Mouse (Mus musculus) limb, embryonic 15.5 days (tissue): ENCODE results near the gene Fastkd1. TPM values are rescaled to one million over a fixed set of nuclear protein-coding genes. Genes with fewer than 3 reads are reported as not detected.
"Not testable (repeated sequence)": the region's sequence is repeated elsewhere in the genome, so short reads cannot be mapped to it uniquely, and the experiment has no call there.

ENCODE experiments used
- ATAC-seq: fragments of 200-750 bp; cut with Nextera tagmentation; 2 replicates; pipeline ENCODE4 v1.8.0; 2017; ENCODE audit warnings: low read depth, moderate TSS enrichment; ENCODE audit not compliant: insufficient number of reproducible peaks, low FRiP score, low TSS enrichment
- H3K27ac ChIP-seq: fragments of 300-500 bp; sonication (generic); 2 replicates; pipeline ENCODE4 v1.5.1; 2015; ENCODE audit warnings: moderate library complexity, mild to moderate bottlenecking, inconsistent platforms
- H3K27me3 ChIP-seq: fragments of 300-500 bp; sonication (generic); 2 replicates; pipeline ENCODE4 v1.6.1; 2015; ENCODE audit warnings: inconsistent platforms
- H3K36me3 ChIP-seq: fragments of 300-500 bp; sonication (generic); 2 replicates; pipeline ENCODE4 v1.6.1; 2015; ENCODE audit warnings: inconsistent platforms
- H3K4me1 ChIP-seq: fragments of 300-500 bp; sonication (generic); 2 replicates; pipeline ENCODE4 v1.6.1; 2015; ENCODE audit warnings: inconsistent platforms
- H3K4me2 ChIP-seq: fragments of 300-500 bp; sonication (generic); 2 replicates; pipeline ENCODE4 v1.6.1; 2015; ENCODE audit warnings: mild to moderate bottlenecking, inconsistent platforms
- H3K4me3 ChIP-seq: fragments of 300-500 bp; sonication (generic); 2 replicates; pipeline ENCODE4 v1.5.1; 2015; ENCODE audit warnings: mild to moderate bottlenecking, inconsistent platforms
- H3K9ac ChIP-seq: fragments of 300-500 bp; sonication (generic); 2 replicates; pipeline ENCODE4 v1.6.1; 2015; ENCODE audit warnings: inconsistent platforms
- H3K9me3 ChIP-seq: fragments of 300-500 bp; sonication (generic); 2 replicates; pipeline ENCODE4 v1.6.1; 2016; ENCODE audit warnings: inconsistent platforms
- WGBS: fragments of 180-500 bp; shearing (Covaris S2); methylation state at CpG from one replicate; pipeline ENCODE4 v1.1.7; 2015; 5-methylcytosine and 5-hydroxymethylcytosine counted together
- polyA plus RNA-seq: library from polyadenylated mRNA; unstranded; fragments of >200 nt; fragmentation: Nextera tagmentation; extraction: Ambion mirVana; gene quantifications from 2 replicates; pipeline ENCODE4 v1.2.1, GENCODE M21; 2015

Gene Fastkd1
- polyA plus RNA-seq, 1 experiment from 2014 or later, result 9.9 TPM

DNA sequence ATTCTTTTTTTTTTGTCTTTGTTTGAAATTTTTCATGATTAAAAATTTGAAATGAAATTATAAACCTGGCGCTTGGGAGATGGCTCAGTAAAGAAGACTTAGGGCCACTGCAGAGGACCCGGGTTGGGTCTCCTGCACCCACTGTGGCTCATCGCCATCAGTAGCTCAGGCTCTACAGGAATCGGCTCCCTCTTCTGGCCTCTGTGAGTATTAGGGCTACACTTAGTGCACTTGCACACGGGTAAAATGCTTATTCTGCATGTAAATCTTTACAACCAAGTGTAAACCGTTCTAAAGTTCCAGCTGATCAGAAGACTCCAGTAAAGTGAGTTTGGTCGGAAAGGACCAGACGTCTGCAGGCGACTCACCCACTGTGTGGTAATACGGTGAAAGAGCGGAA, 19.8 kb downstream of the Fastkd1 start:
- H3K36me3 ChIP-seq, result peaks cover 39% of the 10 kb centered on the region
- no peaks in the 10 kb centered on the region for H3K4me1 ChIP-seq

DNA sequence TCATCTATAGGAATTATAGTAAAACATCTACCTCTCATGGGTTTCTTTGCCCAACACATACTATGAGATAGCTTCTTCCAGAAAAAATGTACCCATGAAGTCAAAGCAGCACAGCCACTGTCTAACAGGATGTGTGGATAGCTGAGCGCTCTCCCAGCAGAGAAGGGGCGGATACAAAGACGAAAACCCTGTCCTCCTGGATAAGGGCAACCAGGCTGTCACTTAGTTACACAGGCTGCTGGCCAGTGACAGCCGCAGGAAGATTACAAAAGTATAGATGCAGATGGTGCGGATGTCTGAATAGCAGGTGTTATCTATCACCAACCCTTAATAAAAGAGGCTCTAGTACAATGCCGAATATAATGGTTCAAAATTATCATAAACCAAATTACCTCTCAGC, 22.5 kb downstream of the Fastkd1 start:
- no peak for ATAC-seq
- 90% methylated on average over 6 of the region's 6 CpGs for WGBS
- no peak overlapping the region for H3K4me2 ChIP-seq
- no peaks in the 10 kb centered on the region for H3K9me3 ChIP-seq
- H3K27me3 ChIP-seq, result no peaks in the 10 kb centered on the region
- peaks cover 45% of the 10 kb centered on the region for H3K36me3 ChIP-seq
- no peaks in the 10 kb centered on the region for H3K4me1 ChIP-seq
- no peak overlapping the region for H3K9ac ChIP-seq
- no peak overlapping the region for H3K27ac ChIP-seq
- no peak overlapping the region for H3K4me3 ChIP-seq

More for the DNA sequence above, 19.8 kb downstream of the Fastkd1 start:
- no peaks in the 10 kb centered on the region for H3K9me3 ChIP-seq
- no peak overlapping the region for H3K4me2 ChIP-seq
- H3K9ac ChIP-seq, result no peak overlapping the region
- WGBS, result 84% methylated on average over 11 of the region's 11 CpGs
- ATAC-seq, result no peak
- H3K27me3 ChIP-seq, result no peaks in the 10 kb centered on the region
- H3K4me3 ChIP-seq, result no peak overlapping the region
- H3K27ac ChIP-seq, result no peak overlapping the region

DNA sequence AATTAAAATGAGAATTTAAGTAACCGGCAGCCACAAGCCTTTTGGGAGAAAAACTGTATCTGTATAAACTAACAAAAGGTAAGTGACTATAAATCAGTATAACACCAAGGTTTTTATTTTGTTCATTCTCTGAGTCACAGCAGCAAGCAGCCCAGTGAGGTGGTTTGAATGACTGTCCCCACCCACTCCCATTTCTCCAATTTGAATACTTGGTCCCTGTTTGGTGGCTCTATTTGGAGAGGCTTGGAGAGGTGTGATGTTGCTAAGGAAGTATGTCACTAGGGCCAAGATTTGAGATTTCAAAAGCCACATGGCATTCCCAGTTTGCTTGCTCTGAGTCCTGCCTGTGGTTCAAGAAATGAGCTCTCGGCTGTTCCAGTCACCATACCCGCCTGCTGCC, 23.1 kb downstream of the Fastkd1 start:
- H3K4me3 ChIP-seq, result no peak overlapping the region
- ATAC-seq, result no peak
- H3K36me3 ChIP-seq, result peaks cover 45% of the 10 kb centered on the region
- H3K4me2 ChIP-seq, result no peak overlapping the region
- WGBS, result 89% methylated on average over 3 of the region's 3 CpGs
- no peak overlapping the region for H3K9ac ChIP-seq
- no peaks in the 10 kb centered on the region for H3K9me3 ChIP-seq
- no peaks in the 10 kb centered on the region for H3K27me3 ChIP-seq
- H3K4me1 ChIP-seq, result no peaks in the 10 kb centered on the region
- H3K27ac ChIP-seq, result no peak overlapping the region

DNA sequence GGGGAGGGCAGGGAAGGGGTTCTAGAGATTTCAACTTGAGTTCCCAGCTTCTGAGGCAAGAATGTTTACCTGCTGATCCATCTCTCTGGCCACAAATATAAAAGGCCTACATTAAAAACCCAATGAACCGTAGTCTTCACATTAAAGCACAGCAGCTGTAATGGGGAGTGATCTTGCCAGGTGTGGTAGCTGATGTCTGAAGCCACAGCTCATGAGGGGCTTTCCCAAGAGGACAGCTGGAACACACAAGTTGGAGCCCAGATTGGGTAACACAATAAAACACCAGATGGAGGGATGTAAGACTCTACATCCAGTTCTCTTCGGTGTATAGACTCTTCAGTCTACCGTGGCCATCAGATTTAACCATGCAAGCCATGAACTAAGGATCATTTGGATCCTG, 28.8 kb downstream of the Fastkd1 start:
- H3K9ac ChIP-seq, result no peak overlapping the region
- H3K4me3 ChIP-seq, result no peak overlapping the region
- H3K36me3 ChIP-seq, result peaks cover 24% of the 10 kb centered on the region
- H3K27me3 ChIP-seq, result no peaks in the 10 kb centered on the region
- WGBS, result 87% methylated on average over 3 of the region's 3 CpGs
- no peak overlapping the region for H3K27ac ChIP-seq
- ATAC-seq, result no peak
- H3K4me2 ChIP-seq, result no peak overlapping the region
- no peaks in the 10 kb centered on the region for H3K9me3 ChIP-seq
- H3K4me1 ChIP-seq, result no peaks in the 10 kb centered on the region

DNA sequence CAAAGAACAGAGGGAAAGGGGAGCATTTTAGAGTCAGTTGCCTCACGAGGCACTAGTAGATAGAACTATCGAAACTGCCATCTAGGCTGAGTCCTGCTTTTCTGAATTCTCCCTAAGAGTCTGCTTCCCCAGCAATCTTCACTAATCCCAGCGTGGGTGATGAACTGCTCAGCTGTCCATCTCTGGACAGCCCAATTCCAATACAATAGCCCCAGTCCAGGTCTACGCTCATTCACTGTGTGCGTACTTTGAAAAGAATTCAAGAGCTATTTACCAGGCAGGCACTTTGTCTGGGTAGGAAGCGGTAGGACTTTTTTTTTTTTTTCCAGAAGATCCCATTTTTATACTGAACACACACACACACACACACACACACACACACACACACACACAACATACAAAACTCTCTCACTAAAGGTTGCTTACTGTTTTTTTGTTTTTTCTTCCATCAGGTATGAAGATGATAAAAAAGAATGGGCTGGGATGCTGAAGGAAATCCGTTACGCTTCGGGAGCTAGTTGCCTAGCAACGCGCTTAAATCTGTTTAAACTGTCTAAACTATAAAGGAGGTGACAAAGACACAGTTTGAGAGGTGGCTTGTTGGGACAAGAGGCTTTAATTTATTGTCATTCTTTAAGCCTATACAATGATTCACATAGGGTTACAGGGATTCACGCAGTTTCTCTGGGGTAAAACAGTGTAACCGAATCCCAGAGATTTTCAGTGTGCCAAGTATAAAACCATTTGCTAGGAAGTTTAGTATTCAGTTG, 30.1 kb downstream of the Fastkd1 start:
- H3K4me2 ChIP-seq, result no peak overlapping the region
- H3K9me3 ChIP-seq, result no peaks in the 10 kb centered on the region
- WGBS, result 91% methylated on average over 13 of the region's 13 CpGs
- peaks cover 19% of the 10 kb centered on the region; the same call in 1 of the 2 replicates for H3K36me3 ChIP-seq
- no peak for ATAC-seq
- H3K27me3 ChIP-seq, result no peaks in the 10 kb centered on the region
- H3K9ac ChIP-seq, result no peak overlapping the region
- H3K4me3 ChIP-seq, result no peak overlapping the region
- no peaks in the 10 kb centered on the region for H3K4me1 ChIP-seq
- H3K27ac ChIP-seq, result no peak overlapping the region

DNA sequence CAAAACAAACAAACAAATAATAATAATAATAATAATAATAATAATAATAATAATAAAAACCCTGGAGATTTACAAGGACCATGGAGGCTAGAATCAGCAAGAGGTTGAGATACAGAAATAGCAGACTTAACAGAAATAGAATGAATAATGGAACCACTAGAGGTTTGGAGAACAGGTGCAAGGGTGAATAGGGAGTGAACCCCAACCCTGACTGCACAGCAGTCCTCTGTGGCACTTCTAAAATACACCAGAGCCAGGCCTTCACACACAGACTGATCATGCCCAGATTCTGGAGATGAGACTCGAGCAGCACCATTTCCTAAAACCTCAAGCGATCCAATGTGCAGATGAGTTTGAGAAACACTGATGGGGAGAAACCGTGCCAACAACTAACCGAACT, 31.4 kb downstream of the Fastkd1 start:
- H3K4me1 ChIP-seq, result no peaks in the 10 kb centered on the region
- WGBS, result 91% methylated on average over 4 of the region's 4 CpGs
- no peak overlapping the region for H3K4me2 ChIP-seq
- ATAC-seq, result no peak
- no peaks in the 10 kb centered on the region for H3K27me3 ChIP-seq
- H3K36me3 ChIP-seq, result peaks cover 9% of the 10 kb centered on the region; the same call in 1 of the 2 replicates
- no peaks in the 10 kb centered on the region for H3K9me3 ChIP-seq
- no peak overlapping the region for H3K27ac ChIP-seq
- H3K9ac ChIP-seq, result no peak overlapping the region
- no peak overlapping the region for H3K4me3 ChIP-seq

DNA sequence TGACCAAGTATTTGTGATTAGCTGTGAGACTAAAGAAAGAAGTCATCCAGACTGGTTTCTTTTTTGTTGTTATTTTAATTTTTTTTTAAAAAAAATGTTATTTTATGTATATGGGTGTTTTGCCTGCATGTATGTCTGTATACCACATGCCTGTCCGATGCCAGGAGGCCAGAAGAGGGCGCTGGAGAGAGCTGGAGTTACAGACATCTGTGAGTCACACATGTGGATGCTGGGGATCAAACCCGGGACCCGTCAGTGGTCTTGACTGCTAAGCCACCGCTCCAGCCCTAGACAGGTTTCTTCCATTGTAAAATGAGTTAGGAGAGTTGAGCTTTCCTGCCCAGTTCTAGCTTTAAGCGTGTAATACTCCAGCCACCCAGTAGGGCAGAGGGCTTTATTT, 33.3 kb downstream of the Fastkd1 start:
- Histone ChIP-seq H3K9ac (no peak overlapping the region), H3K27ac (no peak overlapping the region), H3K4me1 (no peaks in the 10 kb centered on the region), H3K4me3 (no peak overlapping the region), H3K4me2 (no peak overlapping the region), H3K9me3 (no peaks in the 10 kb centered on the region), H3K27me3 (no peaks in the 10 kb centered on the region), H3K36me3 (peaks cover 9% of the 10 kb centered on the region; the same call in 1 of the 2 replicates)
- no peak for ATAC-seq
- 56% methylated on average over 6 of the region's 6 CpGs for WGBS

DNA sequence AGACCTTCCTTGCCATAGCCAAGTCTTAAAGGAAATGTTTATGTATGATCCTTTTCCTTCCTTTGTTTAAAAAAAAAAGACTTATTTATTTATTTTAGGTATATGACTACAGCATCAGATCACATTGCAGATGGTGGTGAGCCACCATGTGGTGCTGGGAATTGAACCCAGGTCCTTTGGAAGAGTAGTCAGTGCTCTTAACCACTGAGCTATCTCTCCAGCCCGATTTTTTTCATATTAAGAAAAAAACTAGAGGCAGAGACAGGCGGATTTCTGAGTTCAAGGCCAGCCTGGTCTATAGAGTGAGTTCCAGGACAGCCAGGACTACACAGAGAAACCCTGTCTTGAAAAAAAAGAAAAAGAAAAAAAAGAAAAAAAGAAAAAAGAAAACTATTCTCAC, 36.1 kb downstream of the Fastkd1 start:
- not testable (repeated sequence) for H3K9me3 ChIP-seq, H3K9ac ChIP-seq, H3K4me2 ChIP-seq, ATAC-seq, H3K4me1 ChIP-seq, H3K36me3 ChIP-seq, H3K27ac ChIP-seq, H3K4me3 ChIP-seq, H3K27me3 ChIP-seq
- 80% methylated on average over 2 of the region's 2 CpGs for WGBS

DNA sequence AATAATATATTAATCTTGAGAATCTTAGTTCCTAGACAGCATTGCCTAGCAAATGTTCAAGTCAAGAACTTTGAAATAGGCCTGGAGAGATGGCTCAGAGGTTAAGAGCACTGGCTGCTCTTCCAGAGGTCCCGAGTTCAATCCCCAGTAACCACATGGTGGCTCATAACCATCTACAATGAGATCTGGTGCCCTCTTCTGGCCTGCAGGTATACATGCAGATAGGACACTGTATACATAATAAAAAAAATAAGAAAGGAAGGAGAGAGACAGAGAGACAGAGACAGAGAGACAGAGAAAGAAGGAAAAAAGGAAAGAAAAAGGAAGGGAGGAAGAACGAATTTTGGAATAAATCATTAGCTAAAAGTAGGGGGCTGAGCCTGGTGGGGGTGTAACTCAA, 36.6 kb downstream of the Fastkd1 start:
- H3K27ac ChIP-seq, result no peak overlapping the region
- H3K9me3 ChIP-seq, result no peaks in the 10 kb centered on the region
- no peak for ATAC-seq
- no peaks in the 10 kb centered on the region for H3K27me3 ChIP-seq
- H3K36me3 ChIP-seq, result peaks cover 4% of the 10 kb centered on the region; the same call in 1 of the 2 replicates
- 60% methylated on average over 2 of the region's 2 CpGs for WGBS
- no peak overlapping the region for H3K9ac ChIP-seq
- no peaks in the 10 kb centered on the region for H3K4me1 ChIP-seq
- no peak overlapping the region for H3K4me2 ChIP-seq
- no peak overlapping the region for H3K4me3 ChIP-seq

DNA sequence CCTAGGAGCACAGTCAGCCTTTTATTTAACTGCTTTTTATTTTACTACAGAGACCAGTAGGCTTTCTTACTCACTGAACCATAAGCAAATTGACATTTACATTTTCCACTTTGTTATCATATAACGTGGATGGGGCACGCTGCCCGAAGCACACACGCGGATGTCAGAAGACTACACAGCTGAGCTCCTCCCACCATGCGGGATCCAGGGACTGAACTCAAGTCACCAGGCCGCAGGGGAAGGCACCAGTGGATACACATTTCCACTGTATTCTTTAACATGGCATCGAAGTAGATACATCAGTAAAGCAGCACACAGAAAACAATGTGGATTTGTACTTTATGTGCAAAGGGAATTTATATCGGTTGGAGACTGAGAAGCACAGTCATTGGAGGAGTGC, 38.0 kb downstream of the Fastkd1 start:
- H3K9me3 ChIP-seq, result no peaks in the 10 kb centered on the region
- WGBS, result 94% methylated on average over 9 of the region's 9 CpGs

DNA sequence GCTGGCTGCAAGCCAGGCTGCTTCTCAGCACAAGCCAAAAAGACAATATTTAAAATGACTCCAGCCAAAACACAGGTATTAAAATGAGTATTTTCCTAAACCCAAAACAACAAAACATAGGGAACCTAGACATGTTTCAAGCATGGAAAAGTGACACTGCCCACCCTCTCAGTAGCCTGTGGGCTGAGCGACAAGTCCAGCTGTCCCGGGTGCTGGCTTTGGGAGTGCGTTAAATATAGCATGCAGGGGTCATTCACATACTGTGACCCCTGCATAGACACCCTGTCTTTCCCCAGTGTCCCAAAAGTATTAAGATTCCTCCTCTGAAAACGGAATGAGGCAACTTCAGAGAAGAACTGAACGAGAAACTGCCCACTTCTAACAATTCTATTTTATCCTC, 39.6 kb downstream of the Fastkd1 start:
- Histone ChIP-seq H3K9ac (no peak overlapping the region), H3K9me3 (no peaks in the 10 kb centered on the region), H3K4me1 (no peaks in the 10 kb centered on the region), H3K27ac (peak overlapping the region; percentile 18), H3K4me2 (no peak overlapping the region), H3K36me3 (0 out of 2 replicates have a peak, but pooled peaks cover 3% of the 10 kb centered on the region), H3K27me3 (no peaks in the 10 kb centered on the region), H3K4me3 (no peak overlapping the region)
- 72% methylated on average over 5 of the region's 5 CpGs for WGBS
- ATAC-seq, result no peak

More for the DNA sequence above, 38.0 kb downstream of the Fastkd1 start:
- Histone ChIP-seq H3K4me2 (no peak overlapping the region), H3K27me3 (no peaks in the 10 kb centered on the region), H3K36me3 (0 out of 2 replicates have a peak, but pooled peaks cover 3% of the 10 kb centered on the region), H3K4me1 (no peaks in the 10 kb centered on the region), H3K27ac (no peak overlapping the region), H3K4me3 (no peak overlapping the region), H3K9ac (no peak overlapping the region)
- ATAC-seq, result no peak

DNA sequence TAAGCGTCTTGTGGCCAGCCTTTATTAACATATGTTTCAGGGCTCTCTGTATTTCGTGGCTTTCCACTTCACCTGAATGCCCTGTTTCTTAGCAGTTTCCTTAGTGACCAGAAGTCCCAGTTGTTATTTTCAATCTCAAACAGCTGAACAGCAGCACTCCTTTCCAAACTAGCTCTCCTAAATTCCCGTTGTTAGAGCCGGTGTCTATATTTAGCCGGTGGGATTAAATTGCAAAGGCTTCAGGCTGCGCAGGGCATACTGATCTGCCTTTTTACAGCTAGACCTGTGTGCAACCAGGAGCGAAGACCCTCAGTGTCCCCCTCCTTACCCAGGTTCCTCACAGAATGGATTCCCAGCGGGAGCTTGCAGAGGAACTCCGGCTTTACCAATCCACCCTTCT, 43.5 kb downstream of the Fastkd1 start, which contains the start of gene Klhl41:
Gene Klhl41 (plus strand): TSS at position 268 of the 400 bp plus-strand sequence.
- Histone ChIP-seq H3K9me3 (no peaks in the 10 kb centered on the region), H3K27ac (no peak within 1 kb of the TSS), H3K4me1 (no peaks in the 10 kb centered on the region), H3K4me3 (0 out of 2 replicates have a peak within 1 kb of the TSS, but pooled peaks have one; percentile 8), H3K9ac (no peak within 1 kb of the TSS), H3K27me3 (no peaks in the 10 kb centered on the region), H3K4me2 (no peak within 1 kb of the TSS), H3K36me3 (peaks cover 20% of the 10 kb centered on the region)
- 73% methylated on average over 9 of the region's 9 CpGs for WGBS
- no peak for ATAC-seq
